Mouse (Mus musculus) hindbrain, embryonic 10.5 days (tissue): ENCODE data around the gene Apba2. TPM values are rescaled to one million over a fixed set of nuclear protein-coding genes. Genes with fewer than 3 reads are reported as not detected.

Source experiments
- DNase-seq: peaks from one replicate; pipeline ENCODE4 v3.0.0-alpha.2; 2017; ENCODE audit warnings: low spot score
- H3K27ac ChIP-seq: fragments of 300-500 bp; sonication (generic); 2 replicates; pipeline ENCODE4 v1.5.1; 2016; ENCODE audit warnings: mild to moderate bottlenecking, moderate library complexity
- H3K27me3 ChIP-seq: fragments of 300-500 bp; sonication (generic); 2 replicates; pipeline ENCODE4 v1.6.1; 2016; ENCODE audit warnings: mild to moderate bottlenecking; ENCODE audit not compliant: poor library complexity, insufficient read depth, severe bottlenecking
- H3K36me3 ChIP-seq: fragments of 300-500 bp; sonication (generic); 2 replicates; pipeline ENCODE4 v1.6.1; 2016; ENCODE audit warnings: mild to moderate bottlenecking, moderate library complexity
- H3K4me1 ChIP-seq: fragments of 300-500 bp; sonication (generic); replicated peaks from 2 replicates; pipeline ENCODE4 v1.6.1; 2016; ENCODE audit warnings: mild to moderate bottlenecking
- H3K4me3 ChIP-seq: fragments of 300-500 bp; sonication (generic); 2 replicates; pipeline ENCODE4 v1.5.1; 2016; ENCODE audit warnings: mild to moderate bottlenecking, moderate library complexity
- H3K9me3 ChIP-seq: fragments of 300-500 bp; sonication (generic); 2 replicates; pipeline ENCODE4 v1.6.1; 2016; ENCODE audit warnings: mild to moderate bottlenecking, moderate library complexity
- WGBS: fragments of 180-500 bp; shearing (Covaris S2); methylation state at CpG from one replicate; pipeline ENCODE4 v1.1.7; 2016; 5-methylcytosine and 5-hydroxymethylcytosine counted together
- polyA plus RNA-seq: library from polyadenylated mRNA; unstranded; fragments of >200 nt; fragmentation: Nextera tagmentation; extraction: Ambion mirVana; gene quantifications from 2 replicates; pipeline ENCODE4 v1.2.1, GENCODE M21; 2016

Apba2 gene
- polyA plus RNA-seq, 1 experiment from 2014 or later = 88.9 TPM

GRCm38 (mm10) chr7:64546801-64547200, 45.3 kb downstream of the Apba2 start:
- no peak for DNase-seq
- 0 out of 2 replicates have a peak overlapping the region, but pooled peaks have one; percentile 35 for H3K27ac ChIP-seq
- no peaks in the 10 kb centered on the region for H3K27me3 ChIP-seq
- no peak overlapping the region for H3K4me3 ChIP-seq
- H3K4me1 ChIP-seq = peaks cover 24% of the 10 kb centered on the region
- no peaks in the 10 kb centered on the region for H3K9me3 ChIP-seq
- no peaks in the 10 kb centered on the region; the same call in 1 of the 2 replicates for H3K36me3 ChIP-seq
- 86% methylated on average over 8 of the region's 8 CpGs for WGBS

DNA sequence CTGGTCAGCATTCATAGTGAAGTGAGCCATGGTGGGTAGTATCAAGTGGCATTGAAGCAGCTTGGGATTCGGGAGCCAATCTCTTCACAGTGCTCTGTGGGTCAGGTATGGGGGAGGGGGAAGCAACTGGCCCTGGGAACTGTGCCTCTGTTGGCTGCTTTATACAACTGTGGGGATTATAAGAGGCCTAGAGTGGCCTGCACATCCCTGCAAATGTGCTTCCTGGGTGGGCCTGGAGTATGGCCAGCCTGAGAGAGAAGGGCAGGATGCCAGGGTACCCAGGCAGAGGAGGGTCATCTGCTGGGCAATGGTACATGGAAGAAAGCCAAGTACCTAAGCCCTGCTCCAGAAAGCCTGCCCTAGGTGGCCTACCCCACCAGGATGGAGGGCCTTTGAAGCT, 49.4 kb downstream of the Apba2 start:
- Histone ChIP-seq H3K36me3 (peaks cover 23% of the 10 kb centered on the region), H3K9me3 (no peaks in the 10 kb centered on the region), H3K4me3 (no peak overlapping the region), H3K27ac (no peak overlapping the region), H3K27me3 (no peaks in the 10 kb centered on the region), H3K4me1 (peaks cover 24% of the 10 kb centered on the region)
- no peak for DNase-seq
- 66% methylated on average over 1 of the region's 1 CpGs for whole genome bisulfite sequencing

DNA sequence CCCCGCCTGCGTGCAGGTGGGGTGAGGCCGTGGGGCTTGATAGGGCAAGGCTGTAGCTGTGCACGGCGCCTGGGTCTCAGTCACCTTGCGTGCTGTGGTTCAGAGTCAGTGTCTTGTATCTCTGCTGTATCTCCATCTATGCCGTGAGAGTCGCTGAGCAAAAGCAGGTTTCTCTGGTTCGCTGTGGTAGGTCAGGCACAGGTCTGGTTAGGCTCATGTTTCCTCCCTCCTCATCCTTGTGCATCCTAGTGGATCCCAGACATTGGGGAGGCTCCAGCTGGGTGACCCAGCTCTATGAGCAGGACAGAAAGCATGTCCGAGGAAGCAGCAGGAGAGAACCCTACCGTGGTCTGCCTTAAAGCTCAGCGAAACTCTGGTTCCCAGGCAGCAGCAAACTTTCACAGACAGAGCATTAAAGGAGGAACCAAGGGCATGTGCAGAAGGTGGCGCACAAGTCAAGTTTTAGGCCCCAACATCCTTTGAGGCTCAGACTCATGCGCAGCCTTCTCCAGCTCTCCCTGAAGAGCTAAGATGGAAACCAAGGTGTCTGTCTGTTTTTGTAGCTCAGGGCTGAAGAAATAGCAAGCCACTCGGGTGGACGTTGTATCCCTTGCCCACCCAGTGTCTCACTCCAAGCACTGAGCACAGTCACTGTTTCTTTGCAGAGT, 51.2 kb downstream of the Apba2 start:
- no peaks in the 10 kb centered on the region for H3K27me3 ChIP-seq
- WGBS = 86% methylated on average over 14 of the region's 16 CpGs
- peak overlapping the region; percentile 23; the same call in 1 of the 2 replicates for H3K27ac ChIP-seq
- peaks cover 24% of the 10 kb centered on the region for H3K4me1 ChIP-seq
- DNase-seq = no peak
- peaks cover 29% of the 10 kb centered on the region for H3K36me3 ChIP-seq
- no peaks in the 10 kb centered on the region for H3K9me3 ChIP-seq
- no peak overlapping the region for H3K4me3 ChIP-seq

GRCm38 (mm10) chr7:64561711-64562498, 60.4 kb downstream of the Apba2 start:
- 62% methylated on average over 9 of the region's 9 CpGs for WGBS
- Histone ChIP-seq H3K27me3 (no peaks in the 10 kb centered on the region), H3K27ac (peak overlapping the region; percentile 53), H3K9me3 (no peaks in the 10 kb centered on the region), H3K4me3 (no peak overlapping the region), H3K4me1 (peaks cover 47% of the 10 kb centered on the region), H3K36me3 (peaks cover 10% of the 10 kb centered on the region)
- DNase-seq = no peak

DNA sequence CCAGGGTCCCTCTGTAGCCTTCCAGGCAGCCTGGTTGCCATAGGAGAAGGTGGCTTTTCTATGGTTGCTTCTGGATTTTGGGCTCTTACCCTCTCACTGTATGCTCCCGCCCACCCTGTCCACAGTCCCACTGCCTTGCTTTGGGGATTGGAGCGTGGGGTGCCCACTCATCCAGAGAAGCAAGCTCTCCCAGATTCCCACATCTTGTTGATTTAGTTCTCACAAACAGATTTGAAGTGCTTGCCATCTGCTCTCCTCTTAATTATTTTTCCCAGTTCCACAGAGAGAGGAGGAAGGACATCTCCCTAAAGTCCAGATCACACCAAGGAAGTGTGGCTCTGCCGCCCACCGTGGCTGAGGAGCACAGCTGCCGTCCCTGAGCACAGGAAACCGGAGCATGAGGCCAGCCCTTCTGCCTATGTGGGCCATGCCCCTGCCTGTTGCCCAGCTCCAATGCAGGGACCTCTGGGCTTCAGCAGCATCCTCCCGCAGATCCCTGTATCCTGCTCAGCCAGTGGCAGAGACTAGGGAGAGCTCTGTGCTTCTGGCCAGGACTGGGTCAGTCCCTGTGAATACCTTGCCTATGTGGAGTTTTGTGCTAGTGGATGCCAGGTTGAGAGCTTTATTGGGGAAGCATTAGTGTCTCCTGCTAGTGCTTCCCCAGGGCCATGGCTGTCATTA, 63.5 kb downstream of the Apba2 start:
- H3K4me1 ChIP-seq = peaks cover 67% of the 10 kb centered on the region
- H3K9me3 ChIP-seq = no peaks in the 10 kb centered on the region
- 78% methylated on average over 7 of the region's 7 CpGs for WGBS
- H3K36me3 ChIP-seq = peaks cover 1% of the 10 kb centered on the region; the same call in 1 of the 2 replicates
- DNase-seq = no peak
- H3K4me3 ChIP-seq = no peak overlapping the region
- no peaks in the 10 kb centered on the region for H3K27me3 ChIP-seq
- H3K27ac ChIP-seq = no peak overlapping the region

- Histone ChIP-seq H3K27ac (no peak overlapping the region), H3K4me1 (peaks cover 62% of the 10 kb centered on the region), H3K9me3 (no peaks in the 10 kb centered on the region), H3K4me3 (no peak overlapping the region), H3K27me3 (no peaks in the 10 kb centered on the region), H3K36me3 (peaks cover 6% of the 10 kb centered on the region; the same call in 1 of the 2 replicates)
- WGBS = 80% methylated on average over 10 of the region's 10 CpGs
- no peak for DNase-seq
These were observed 65.1 kb downstream of the Apba2 start for GRCm38 (mm10) chr7:64566371-64567243.

DNA sequence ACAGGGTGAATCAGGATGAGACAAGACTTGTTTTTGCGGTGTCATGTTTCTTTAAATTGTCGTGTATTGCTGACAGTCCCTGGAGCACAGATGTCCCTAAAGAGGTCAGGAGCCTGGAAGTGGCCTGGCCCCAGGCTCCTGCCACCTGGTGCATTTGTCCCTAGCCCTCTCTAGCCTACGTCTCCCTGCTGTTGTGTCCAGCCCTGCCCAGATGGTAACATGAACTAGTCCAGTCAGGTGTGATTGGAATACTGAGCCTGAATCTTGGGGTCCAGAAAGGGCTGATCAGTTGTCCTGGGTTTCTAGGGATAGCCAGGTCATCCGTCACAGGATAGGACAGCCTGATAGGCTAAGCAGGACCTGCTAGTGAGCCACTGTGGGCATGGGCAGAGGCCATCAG, 67.2 kb downstream of the Apba2 start:
- Histone ChIP-seq H3K27me3 (no peaks in the 10 kb centered on the region), H3K4me3 (no peak overlapping the region), H3K27ac (peak overlapping the region; percentile 40; the same call in 1 of the 2 replicates), H3K36me3 (peaks cover 6% of the 10 kb centered on the region; the same call in 1 of the 2 replicates), H3K9me3 (no peaks in the 10 kb centered on the region), H3K4me1 (peaks cover 52% of the 10 kb centered on the region)
- DNase-seq = no peak
- WGBS = 52% methylated on average over 4 of the region's 4 CpGs

- Histone ChIP-seq H3K9me3 (no peaks in the 10 kb centered on the region), H3K36me3 (peaks cover 6% of the 10 kb centered on the region; the same call in 1 of the 2 replicates), H3K27me3 (no peaks in the 10 kb centered on the region), H3K4me1 (peaks cover 50% of the 10 kb centered on the region), H3K4me3 (no peak overlapping the region), H3K27ac (no peak overlapping the region)
- DNase-seq = no peak
- 53% methylated on average over 7 of the region's 7 CpGs for WGBS
These were observed 68.2 kb downstream of the Apba2 start for GRCm38 (mm10) chr7:64569676-64570075.

DNA sequence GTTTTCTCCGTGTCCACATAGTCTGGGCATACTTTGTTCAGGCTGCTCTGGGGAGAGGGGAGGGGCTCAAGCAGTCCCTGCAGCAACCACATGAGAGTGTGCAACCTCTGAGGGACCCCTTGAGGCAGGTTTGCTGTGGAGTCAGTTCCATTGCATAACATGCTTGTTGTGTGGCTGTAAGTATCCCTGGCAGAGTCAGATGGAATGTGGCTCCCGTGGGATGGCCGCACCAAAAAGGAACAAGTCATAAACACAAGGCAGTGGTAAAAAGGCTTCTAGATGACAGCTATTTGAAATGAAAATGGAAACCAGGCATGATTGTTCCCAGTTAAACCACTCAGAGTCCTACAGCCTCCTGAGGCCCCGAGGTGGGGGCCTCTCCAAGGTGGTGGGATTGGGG, 69.4 kb downstream of the Apba2 start:
- H3K27me3 ChIP-seq = no peaks in the 10 kb centered on the region
- peaks cover 6% of the 10 kb centered on the region; the same call in 1 of the 2 replicates for H3K36me3 ChIP-seq
- H3K4me3 ChIP-seq = no peak overlapping the region
- WGBS = 85% methylated on average over 4 of the region's 4 CpGs
- H3K9me3 ChIP-seq = no peaks in the 10 kb centered on the region
- H3K4me1 ChIP-seq = peaks cover 39% of the 10 kb centered on the region
- no peak for DNase-seq
- no peak overlapping the region for H3K27ac ChIP-seq

DNA sequence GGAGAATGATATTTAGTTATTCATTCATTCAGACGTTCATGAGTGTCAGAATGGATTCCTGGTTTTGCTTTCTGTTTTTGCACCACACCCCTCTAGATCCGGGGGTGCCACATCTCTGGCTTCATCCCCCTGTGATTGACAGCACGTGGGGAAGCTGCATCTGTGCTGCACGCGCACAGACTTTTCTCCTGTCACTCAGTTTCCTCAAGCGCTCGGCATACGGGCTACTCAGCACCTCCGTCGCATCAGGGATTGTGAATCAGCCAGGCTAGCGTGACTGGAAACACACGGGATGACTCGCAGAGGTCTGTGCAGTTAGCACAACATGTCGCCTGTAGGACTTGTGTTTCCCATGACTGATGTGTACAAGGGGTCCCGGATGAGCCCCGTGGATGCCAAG, 72.6 kb downstream of the Apba2 start:
- Histone ChIP-seq H3K4me3 (no peak overlapping the region), H3K27me3 (no peaks in the 10 kb centered on the region), H3K9me3 (no peaks in the 10 kb centered on the region), H3K36me3 (peaks cover 6% of the 10 kb centered on the region; the same call in 1 of the 2 replicates), H3K4me1 (peaks cover 10% of the 10 kb centered on the region), H3K27ac (no peak overlapping the region)
- WGBS = 85% methylated on average over 16 of the region's 16 CpGs
- DNase-seq = no peak

- Histone ChIP-seq H3K9me3 (no peaks in the 10 kb centered on the region), H3K4me1 (peaks cover 20% of the 10 kb centered on the region), H3K27me3 (no peaks in the 10 kb centered on the region), H3K27ac (no peak overlapping the region; the same call in 1 of the 2 replicates), H3K36me3 (no peaks in the 10 kb centered on the region), H3K4me3 (no peak overlapping the region)
- DNase-seq = no peak
- 50% methylated on average over 1 of the region's 1 CpGs for WGBS
These were observed 75.0 kb downstream of the Apba2 start for GRCm38 (mm10) chr7:64576519-64576951.

GRCm38 (mm10) chr7:64578176-64578575, 76.7 kb downstream of the Apba2 start:
- no peaks in the 10 kb centered on the region for H3K36me3 ChIP-seq
- H3K27ac ChIP-seq = no peak overlapping the region
- DNase-seq = no peak
- no peaks in the 10 kb centered on the region for H3K9me3 ChIP-seq
- H3K4me3 ChIP-seq = no peak overlapping the region
- 94% methylated on average over 6 of the region's 6 CpGs for WGBS
- H3K4me1 ChIP-seq = peaks cover 20% of the 10 kb centered on the region
- no peaks in the 10 kb centered on the region for H3K27me3 ChIP-seq
